Mouse (Mus musculus) MEL (cell line): Measurements from ENCODE around the gene Thbs4.

ENCODE experiments used
- CTCF ChIP-seq, 3 experiments: IDR thresholded peaks in 2 of 3; conservative IDR thresholded peaks in 1 of 3; 2 replicates each; pipeline ENCODE4 v1.5.1; 2011 to 2012; ENCODE audit warnings: low read length in 3 of 3, low read depth in 2 of 3, mild to moderate bottlenecking in 2 of 3, improper control_type of control experiment in 1 of 3, inconsistent platforms in 1 of 3, mixed read lengths in 1 of 3, moderate library complexity in 1 of 3; ENCODE audit not compliant: control insufficient read depth in 1 of 3, insufficient read depth in 1 of 3, poor library complexity in 1 of 3, severe bottlenecking in 1 of 3
- EP300 ChIP-seq, 2 experiments: IDR thresholded peaks; 2 replicates each; pipeline ENCODE4 v1.6.1; 2011; ENCODE audit warnings: improper control_type of control experiment in 2 of 2, low read length in 2 of 2, low read depth in 1 of 2, mild to moderate bottlenecking in 1 of 2
- ETS1 ChIP-seq: IDR thresholded peaks from 2 replicates; pipeline ENCODE4 v1.6.1; 2012; ENCODE audit warnings: low read depth, mild to moderate bottlenecking, inconsistent platforms, low read length, improper control_type of control experiment, moderate library complexity
- MAFK ChIP-seq: IDR thresholded peaks from 2 replicates; pipeline ENCODE4 v1.6.1; 2011; ENCODE audit warnings: low read depth, mild to moderate bottlenecking, low read length, improper control_type of control experiment, borderline replicate concordance
- MEF2A ChIP-seq: IDR thresholded peaks from 2 replicates; pipeline ENCODE4 v1.6.1; 2014; ENCODE audit warnings: low read depth, mild to moderate bottlenecking, inconsistent platforms, low read length, improper control_type of control experiment; ENCODE audit not compliant: poor library complexity, insufficient replicate concordance, severe bottlenecking; ENCODE audit errors: extremely low read depth
- POLR2A ChIP-seq, 2 experiments: IDR thresholded peaks; 2 replicates each; pipeline ENCODE4 v1.6.1; 2011 to 2012; ENCODE audit warnings: low read length in 2 of 2, mild to moderate bottlenecking in 2 of 2, control low read depth in 1 of 2, improper control_type of control experiment in 1 of 2, low read depth in 1 of 2, moderate library complexity in 1 of 2; ENCODE audit not compliant: control insufficient read depth in 1 of 2, insufficient read depth in 1 of 2, poor library complexity in 1 of 2
- RAD21 ChIP-seq: IDR thresholded peaks from 2 replicates; pipeline ENCODE4 v1.6.1; 2011; ENCODE audit warnings: mild to moderate bottlenecking, low read depth, low read length, improper control_type of control experiment
- RCOR1 ChIP-seq: IDR thresholded peaks from 2 replicates; pipeline ENCODE4 v1.6.1; 2012; ENCODE audit warnings: low read depth, mild to moderate bottlenecking, inconsistent platforms, low read length, improper control_type of control experiment
- TCF12 ChIP-seq: IDR thresholded peaks from 2 replicates; pipeline ENCODE4 v1.6.1; 2014; ENCODE audit warnings: low read depth, mild to moderate bottlenecking, inconsistent platforms, low read length, improper control_type of control experiment, moderate library complexity
- UBTF ChIP-seq: IDR thresholded peaks from 2 replicates; pipeline ENCODE4 v1.6.1; 2012; ENCODE audit warnings: low read depth, mild to moderate bottlenecking, inconsistent platforms, low read length, improper control_type of control experiment, moderate library complexity, borderline replicate concordance; ENCODE audit not compliant: insufficient read depth

DNA sequence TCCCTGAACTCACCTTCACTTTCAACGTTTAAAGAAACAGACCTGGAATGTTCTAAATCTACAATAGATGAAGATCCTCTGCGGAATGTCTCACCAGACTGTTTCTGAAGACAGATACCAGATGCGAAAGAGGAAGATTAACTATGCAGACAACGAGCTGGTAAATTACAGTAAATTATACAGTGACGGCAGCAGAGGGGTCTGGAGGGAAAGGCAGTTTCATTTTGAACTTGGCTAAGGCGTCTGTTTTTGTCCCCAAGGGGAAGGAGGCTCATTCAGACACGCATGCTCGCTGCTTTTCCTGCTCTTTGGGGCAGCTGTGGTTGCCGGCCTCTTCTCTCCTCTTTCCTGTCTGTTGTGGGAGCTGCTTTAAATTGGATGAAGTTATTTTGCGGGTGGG is 34.2 kb upstream of the Thbs4 start:
- TF ChIP-seq UBTF (no peak), RCOR1 (no peak), ETS1 (no peak), RAD21 (no peak), TCF12 (no peak), POLR2A (IDR thresholded peaks at IDR 0.05; ENCODE audit: control insufficient read depth in 1 of 2, insufficient read depth in 1 of 2, low read depth in 1 of 2, low read length in 2 of 2, poor library complexity in 1 of 2) (no peak), EP300 (IDR thresholded peaks at IDR 0.05; ENCODE audit: low read depth in 1 of 2, low read length in 2 of 2) (no peak), CTCF (IDR thresholded peaks at IDR 0.05 in 2 of 3, conservative IDR thresholded peaks at IDR 0.05 in 1 of 3; ENCODE audit: control insufficient read depth in 1 of 3, insufficient read depth in 1 of 3, low read depth in 2 of 3, low read length in 3 of 3, poor library complexity in 1 of 3, severe bottlenecking in 1 of 3) (no peak), MEF2A (no peak), MAFK (no peak)
